Mouse (Mus musculus): ENCODE results near the gene Fam98b. TPM values are rescaled to one million over a fixed set of nuclear protein-coding genes. Genes with fewer than 3 reads are reported as not detected.

Gene Fam98b
- polyA plus RNA-seq (2017; shearing (Covaris generic)): 3.5 TPM

GRCm38 (mm10) chr2:117249255-117250000 lies at the start of gene Fam98b:
Fam98b (plus strand) TSS chr2:117249739.

Other genes with a start within 250 kb of the Fam98b start
- 7.1 TPM for gene Spred1, start 128.4 kb upstream of the Fam98b start, polyA plus RNA-seq (2017; shearing (Covaris generic))
- 290 TPM for gene Rasgrp1, start 93.3 kb downstream of the Fam98b start, polyA plus RNA-seq (2017; shearing (Covaris generic))